Mouse (Mus musculus) lung, postnatal 14 days (tissue): Measurements from ENCODE around the gene Adam17.

Experiments used
- DNase-seq: peaks from one replicate; pipeline ENCODE4 v3.0.0; 2021

Gene Adam17

DNA sequence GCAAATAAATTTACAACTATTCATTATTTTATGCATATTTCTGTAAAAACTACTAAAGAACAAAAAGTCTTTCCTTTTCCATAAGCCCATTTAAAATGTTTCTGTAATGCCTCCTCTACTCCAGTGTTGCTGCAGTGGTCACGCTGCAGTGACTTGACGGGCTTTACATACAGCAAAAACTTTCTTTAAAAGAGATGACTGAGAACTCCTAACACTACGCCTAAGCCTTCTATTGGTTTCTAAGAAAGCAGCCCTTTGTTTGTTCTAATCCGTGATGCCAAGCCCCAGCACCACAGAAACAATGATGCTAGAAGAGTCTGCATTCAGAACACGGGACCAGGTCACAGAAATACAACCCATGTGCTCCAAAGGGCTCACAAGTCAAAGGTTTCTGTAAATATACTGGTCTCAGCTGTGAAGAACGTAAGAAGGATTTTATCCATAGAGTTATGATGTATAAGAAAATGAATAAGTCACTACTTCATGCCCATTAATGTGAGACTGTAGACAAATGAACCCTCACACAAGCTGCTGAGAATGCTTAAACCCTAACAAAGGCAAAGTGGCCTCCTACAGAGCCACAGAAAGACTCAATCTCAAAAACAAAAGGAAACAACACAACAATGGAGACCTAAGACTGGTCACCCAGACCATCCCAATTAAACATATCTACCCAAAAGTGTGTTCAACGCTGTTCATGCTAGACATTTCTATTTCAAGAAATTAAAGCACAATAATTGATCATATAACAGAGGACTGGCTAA, 23.1 kb downstream of the Adam17 start:
- no peak for DNase-seq

- DNase-seq: no peak
Measured at GRCm38 (mm10) chr12:21346972-21347371, 26.5 kb downstream of the Adam17 start.

DNA sequence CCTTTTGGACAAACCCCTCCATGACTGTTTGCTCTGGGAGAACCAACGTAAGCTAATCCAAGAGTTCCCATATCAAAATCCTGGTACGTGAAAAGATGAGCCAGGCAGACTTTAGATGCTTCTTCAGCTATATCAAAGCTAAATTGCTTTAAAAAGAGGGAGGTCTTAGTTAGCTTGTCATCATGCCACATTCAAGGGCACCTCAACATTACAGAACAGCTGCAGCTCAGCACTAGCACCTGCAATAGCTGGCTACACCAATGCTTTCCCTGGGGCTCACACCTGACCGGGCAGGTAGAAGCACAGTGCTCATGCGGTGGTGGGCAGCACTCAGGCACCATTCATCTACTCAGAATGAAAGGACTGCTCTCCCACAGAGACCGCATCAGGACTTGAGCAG, 32.8 kb downstream of the Adam17 start:
- no peak for DNase-seq

GRCm38 (mm10) chr12:21337171-21337570, 36.3 kb downstream of the Adam17 start:
- DNase-seq: no peak

DNA sequence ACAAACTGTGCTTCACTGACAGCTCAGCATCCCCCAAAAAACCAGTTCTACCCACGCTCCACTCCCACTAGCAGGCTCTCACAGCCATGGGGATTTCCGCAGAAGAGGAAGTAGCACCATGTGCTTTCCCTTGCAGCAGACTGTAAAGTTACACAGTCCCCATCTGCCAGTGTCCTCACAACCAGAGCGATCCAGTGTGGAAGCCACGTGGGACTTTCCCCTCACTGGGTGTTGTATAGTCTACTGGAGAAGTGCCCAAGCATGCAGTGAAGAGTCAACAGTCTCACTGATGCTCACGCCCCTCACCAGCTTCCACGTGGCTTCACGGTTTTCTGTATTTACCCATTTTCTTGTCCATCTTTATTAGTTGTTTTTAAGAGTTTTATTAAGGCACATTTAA, 37.6 kb downstream of the Adam17 start:
- DNase-seq: peak; percentile 7

GRCm38 (mm10) chr12:21333766-21334165, 39.7 kb downstream of the Adam17 start:
- DNase-seq: no peak

- no peak for DNase-seq
Measured at GRCm38 (mm10) chr12:21333021-21333420, 40.4 kb downstream of the Adam17 start.

DNA sequence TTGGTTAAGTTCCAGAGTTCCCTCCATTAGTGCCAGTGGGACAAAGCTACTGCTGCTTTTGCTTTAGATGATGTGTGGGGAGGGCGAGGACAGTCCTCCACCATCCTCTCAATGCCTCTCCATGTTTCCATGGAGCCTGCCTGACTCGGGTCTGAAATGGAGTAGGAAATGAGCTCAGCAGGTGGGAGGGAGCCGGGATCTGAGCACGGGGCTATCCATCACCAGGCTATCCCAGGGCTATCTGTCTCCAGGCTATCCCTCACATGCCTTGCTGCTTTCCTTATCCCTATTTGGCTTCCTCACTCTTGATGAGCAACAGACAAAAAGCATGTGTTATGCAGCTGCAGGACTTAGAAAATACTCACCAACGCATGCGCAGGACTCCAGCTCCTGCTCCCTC, 41.7 kb downstream of the Adam17 start:
- no peak for DNase-seq

GRCm38 (mm10) chr12:21330961-21331576, 42.4 kb downstream of the Adam17 start:
- no peak for DNase-seq

DNA sequence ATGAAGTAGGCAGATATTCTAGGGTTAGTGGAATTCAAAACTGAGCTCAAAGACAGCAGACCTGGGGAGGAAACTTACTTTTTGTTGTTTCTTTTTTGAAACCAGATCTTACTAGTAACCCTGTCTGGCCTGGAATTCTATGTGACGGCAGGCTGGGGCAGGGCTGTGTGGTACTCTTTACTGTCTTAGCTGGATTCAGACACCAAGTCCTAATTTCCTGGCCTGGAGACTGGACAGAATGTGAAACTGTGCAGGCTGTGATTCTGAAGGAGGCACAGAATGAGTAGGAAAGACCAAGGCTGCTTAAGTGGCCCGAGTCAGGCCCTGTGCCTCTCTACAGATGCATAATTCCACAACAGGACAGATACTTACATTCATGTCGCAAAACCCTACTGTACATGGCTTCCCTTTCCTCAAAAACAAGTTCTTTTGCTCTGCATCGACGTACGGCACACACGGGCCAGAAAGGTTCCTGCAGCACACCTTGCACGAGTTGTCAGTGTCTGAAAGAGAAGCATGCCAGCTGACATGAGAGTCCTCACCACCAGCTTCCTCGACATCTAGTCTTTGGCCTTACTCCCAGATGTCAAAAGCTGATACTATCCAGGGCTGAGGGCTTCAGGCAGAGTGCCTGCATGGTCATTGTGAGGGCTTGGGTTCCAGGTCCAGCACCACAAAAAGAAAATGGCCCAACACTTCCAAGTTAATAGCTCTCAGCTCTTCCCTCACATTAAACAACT, 43.6 kb downstream of the Adam17 start:
- no peak for DNase-seq

DNA sequence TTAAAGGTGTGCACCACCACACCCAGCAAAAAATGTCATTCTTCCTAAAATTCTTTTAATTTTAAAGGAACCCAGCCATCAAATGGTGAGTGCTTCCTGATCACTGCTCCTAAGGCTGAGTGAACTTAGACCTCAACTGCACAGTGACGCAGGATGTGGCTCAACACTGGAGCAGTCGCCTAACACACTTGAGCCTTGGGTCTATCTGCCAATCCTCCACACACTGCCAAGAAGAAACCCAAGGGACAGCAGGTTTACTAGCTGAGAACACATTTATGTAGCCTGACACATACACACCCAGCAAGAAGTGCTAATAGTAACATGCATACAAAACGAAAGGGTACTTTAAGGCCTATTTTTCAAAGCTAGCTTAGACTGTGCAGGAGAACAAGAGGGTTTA, 47.1 kb downstream of the Adam17 start:
- no peak for DNase-seq

GRCm38 (mm10) chr12:21325266-21325665, 48.2 kb downstream of the Adam17 start:
- DNase-seq: no peak

DNA sequence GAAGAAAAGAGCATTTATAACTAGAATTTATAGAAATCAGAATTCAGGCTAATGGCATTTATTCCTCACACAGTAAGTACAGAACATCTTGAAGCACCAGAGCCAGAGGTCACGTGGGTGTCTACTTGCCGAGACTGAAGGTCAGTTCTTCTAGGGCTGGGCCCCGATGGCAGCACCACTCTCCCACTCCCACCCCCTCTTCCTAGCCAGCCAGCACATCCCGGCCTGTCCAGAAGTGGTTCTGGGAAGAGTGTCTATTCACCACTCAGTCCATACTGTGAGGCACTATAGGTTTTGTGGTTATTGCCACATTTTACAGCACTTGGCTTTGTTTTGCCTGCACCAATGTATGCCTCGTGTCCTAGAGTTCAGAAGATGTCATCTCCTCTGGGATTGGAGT, 49.3 kb downstream of the Adam17 start:
- DNase-seq: no peak

DNA sequence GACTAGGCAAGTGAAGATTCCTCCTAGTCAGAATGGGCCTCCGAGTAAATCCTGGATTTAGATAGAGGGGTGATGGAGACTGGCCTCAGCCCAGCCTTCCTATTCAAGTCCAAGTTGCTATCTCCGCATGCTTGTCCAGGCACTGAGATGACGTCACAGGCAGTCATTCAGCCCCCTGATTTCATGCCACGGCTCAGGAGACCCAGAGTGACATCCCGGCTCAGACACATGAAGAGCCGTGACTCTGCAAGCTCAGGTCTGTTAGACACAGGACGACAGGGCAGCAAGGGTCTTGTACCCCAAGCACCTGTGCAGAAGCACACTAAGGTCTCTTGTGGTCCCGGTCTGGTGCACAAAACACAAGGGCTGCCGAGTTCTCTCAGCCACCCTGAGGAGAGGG, 50.6 kb downstream of the Adam17 start:
- no peak for DNase-seq

GRCm38 (mm10) chr12:21322296-21322695, 51.1 kb downstream of the Adam17 start:
- DNase-seq: no peak

DNA sequence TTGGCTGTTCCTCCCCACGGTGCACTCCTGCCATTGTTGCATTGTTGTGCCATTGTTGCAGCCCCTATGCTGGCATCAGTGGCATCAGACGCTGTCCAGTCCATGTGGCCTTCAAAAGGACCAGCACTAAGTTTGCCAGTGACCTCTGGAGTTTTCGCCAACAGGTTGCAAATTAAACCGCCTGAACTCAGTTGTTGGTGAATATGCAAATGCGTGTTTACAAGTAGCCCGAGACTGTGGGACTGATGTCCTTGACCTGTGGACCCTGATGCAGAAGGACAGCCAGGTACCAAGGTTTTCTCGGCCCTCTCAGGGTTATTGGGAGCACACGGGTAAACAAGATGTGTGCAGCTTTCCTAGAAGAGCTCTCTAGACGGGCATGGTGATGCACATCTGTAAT, 52.3 kb downstream of the Adam17 start:
- no peak for DNase-seq

DNA sequence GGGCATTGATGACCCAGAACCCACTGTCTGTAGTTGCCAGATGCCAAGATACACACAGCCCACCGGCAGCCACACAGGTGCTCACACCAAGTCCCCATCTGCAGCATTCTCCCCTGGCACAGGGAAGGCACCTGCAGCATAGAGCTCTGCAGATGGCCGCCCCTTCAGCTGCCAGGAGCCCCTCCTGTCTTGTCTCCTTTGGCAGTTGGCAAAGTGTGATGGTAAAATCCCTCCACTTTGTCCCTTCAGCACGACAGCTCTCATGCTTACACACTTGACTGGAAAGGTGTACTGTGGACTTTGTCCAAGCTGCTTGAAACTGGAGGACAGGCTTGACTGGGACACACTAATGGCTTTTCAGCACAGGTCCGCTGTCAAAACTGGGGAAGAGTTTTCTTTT, 53.1 kb downstream of the Adam17 start:
- DNase-seq: peak; percentile 32

- DNase-seq: peak; percentile 79
Measured at GRCm38 (mm10) chr12:21318143-21318895, 55.1 kb downstream of the Adam17 start.

DNA sequence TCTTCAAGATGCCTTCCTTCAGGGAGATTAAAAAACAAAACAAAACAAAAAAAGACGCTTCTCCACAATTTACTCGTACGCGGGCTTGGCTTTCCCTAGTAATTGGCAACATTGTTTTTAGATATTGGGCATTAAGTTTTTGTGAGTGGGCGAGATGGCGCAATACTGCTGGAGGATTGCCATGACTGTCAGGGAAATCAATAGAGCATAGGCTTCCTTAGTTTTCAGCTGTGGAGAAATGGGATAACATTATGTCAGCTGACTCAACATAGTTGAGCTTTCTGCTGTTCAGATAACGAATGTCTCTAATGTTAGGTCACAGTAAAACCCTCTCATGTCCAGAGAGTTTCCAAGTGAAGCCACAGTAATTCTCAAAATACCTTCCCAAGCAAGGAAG, 56.6 kb downstream of the Adam17 start:
- DNase-seq: peak; percentile 66

- peak; percentile 88 for DNase-seq
Measured at GRCm38 (mm10) chr12:21315923-21316868, 57.2 kb downstream of the Adam17 start, which contains the start of gene Iah1. Iah1 (plus strand) TSS chr12:21316389.

GRCm38 (mm10) chr12:21312201-21312600, 61.2 kb downstream of the Adam17 start:
- DNase-seq: no peak

DNA sequence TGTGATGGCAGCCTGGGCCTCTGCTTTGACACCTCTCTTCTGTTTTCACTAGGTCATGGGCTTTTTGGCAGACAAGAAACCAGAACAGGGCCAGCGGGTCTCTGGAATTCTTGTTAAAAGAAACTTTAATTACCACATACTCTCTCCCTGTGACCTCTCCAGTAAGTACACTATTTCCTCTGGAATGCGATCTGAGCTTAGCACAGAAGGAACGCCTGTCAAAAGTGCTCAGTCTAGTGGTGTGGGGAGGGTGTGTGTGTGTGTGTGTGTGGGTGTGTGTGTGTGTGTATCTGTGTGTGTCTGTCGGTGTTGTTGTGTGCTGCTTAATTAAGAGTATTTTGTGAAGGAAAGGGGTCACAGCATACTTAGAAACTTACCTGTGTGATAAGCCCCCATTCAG, 66.7 kb downstream of the Adam17 start:
- DNase-seq: no peak
